Mouse (Mus musculus) kidney, postnatal 10 days (tissue): ENCODE measurements at regions not wholly inside any gene's neighbourhood (a gene's known extent, or its start where the extent isn't known, plus 50 kb on each side); places are given as distances from the start of the nearest gene placed in this dataset.

ENCODE experiments used
- DNase-seq: peaks from one replicate; pipeline ENCODE4 v3.0.0; 2021; ENCODE audit warnings: mixed read lengths

DNA sequence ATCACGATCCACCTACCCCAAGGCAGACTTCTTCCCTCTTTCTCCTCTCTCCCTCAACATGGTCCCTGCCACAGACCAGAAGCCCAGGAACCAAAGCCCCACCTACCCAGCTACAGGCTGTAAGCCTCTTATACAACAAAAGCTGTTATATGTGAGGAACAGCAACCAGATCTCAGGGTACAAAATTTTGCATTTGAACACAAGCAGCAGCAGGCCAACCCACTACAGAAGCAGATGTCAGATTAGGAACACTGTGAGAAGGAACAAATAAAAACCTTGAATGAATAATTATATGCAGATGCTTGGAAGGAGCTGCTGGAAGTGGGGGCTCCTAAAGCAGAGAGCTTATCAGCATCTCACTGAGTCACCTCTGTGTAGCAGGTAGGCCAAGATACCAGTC is 444.8 kb downstream of the Tox3 start:
- no peak for DNase-seq

- DNase-seq: no peak
These were observed 475.4 kb downstream of the Tox3 start for GRCm38 (mm10) chr8:89872768-89873167.

GRCm38 (mm10) chr8:89871966-89872365 is 476.2 kb downstream of the Tox3 start:
- DNase-seq: no peak

GRCm38 (mm10) chr8:89859813-89860212 is 488.3 kb downstream of the Tox3 start:
- no peak for DNase-seq

- DNase-seq: no peak
These were observed 489.3 kb downstream of the Tox3 start for GRCm38 (mm10) chr8:89858706-89859385.

DNA sequence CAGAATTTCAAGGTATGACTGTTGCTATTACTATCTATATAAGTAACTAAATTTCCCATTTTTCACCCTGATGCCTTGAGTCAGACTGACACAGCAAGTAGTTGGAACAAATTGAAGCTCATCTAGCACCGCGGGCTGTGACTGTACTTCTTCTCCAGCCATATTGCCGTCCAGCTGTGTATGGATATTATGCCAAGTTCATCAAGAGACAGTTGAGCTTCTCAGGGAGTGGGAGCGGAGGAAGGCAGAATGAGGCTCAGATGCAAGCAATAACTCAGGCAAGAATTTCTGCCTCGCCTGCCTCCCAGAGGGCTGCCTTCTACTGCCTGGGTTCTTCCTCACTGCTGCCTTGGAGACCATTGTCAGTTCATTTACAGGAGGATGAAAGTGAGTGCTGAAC is 492.6 kb downstream of the Tox3 start:
- DNase-seq: no peak

DNA sequence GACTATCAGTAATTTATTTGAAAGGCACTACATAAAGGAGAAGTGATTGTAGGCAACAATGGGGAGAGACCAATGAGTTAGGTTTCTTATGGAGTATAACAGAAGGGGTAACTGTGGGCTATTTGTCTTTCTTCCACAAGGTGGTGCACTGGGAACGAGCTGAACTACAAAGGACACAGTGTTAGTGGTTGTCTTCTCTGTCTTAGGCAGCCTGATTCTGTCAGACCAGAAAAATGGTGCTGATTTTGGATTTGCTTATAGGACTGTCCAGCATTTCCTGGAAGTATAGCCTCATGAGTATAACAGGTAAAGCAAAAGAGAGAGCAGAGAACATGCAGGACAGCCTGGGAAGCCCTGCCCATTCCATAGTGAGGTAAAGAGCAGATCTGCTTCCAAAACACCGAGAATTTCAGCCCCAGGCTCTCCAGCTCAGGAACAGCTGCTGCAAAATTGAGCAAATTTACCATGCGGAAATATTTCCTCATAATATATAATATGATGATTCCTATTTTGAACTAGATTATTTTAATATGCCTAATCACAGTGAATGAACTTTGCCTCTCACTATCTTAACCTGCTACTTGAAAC is 497.8 kb downstream of the Tox3 start:
- peak; percentile 62 for DNase-seq

- DNase-seq: peak; percentile 60
These were observed 498.5 kb downstream of the Tox3 start for GRCm38 (mm10) chr8:89849416-89850208.

- peak; percentile 8 for DNase-seq
These were observed 509.6 kb downstream of the Tox3 start for GRCm38 (mm10) chr8:89838494-89838893.

DNA sequence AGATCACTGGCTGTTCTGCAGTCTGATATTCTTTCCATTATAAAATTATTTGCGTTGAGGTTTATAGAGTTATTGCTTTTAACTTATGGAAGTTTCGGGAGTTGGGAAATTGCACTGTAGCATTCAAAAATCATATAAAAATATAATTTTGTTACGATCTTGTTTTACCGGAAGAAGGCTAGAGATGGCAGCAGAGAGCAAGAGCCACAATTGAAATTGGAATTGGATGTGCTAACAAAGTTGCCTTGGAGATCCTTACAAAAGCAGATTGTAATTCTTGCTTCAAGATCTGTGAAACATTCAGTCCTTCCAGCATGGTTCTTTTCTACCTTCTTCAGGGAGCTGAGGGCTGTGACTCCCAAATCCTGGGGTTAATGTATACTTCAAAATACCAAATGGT is 514.4 kb downstream of the Tox3 start:
- DNase-seq: no peak

- DNase-seq: no peak
These were observed 523.6 kb downstream of the Tox3 start for GRCm38 (mm10) chr8:89824586-89824985.

DNA sequence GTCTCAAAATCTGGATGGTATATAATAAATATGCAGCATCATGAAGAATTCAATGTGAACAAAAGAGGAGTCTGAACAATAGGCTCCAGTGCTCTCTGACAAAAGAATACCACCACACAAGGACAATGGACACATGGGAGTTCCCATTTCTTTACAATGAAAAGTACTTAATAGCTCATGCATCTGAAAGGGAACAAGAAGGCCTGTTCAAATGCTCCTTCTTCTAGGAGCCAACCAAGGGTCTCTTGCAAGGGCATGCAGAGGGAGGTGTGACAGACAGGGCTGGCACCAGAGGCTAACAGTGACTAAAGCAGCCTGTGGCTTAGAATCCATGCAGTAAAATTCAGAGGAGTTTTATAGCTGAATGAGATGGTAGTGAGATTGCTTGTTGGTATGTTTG is 524.5 kb downstream of the Tox3 start:
- no peak for DNase-seq

GRCm38 (mm10) chr8:89812036-89812711 is 536.0 kb downstream of the Tox3 start:
- no peak for DNase-seq

DNA sequence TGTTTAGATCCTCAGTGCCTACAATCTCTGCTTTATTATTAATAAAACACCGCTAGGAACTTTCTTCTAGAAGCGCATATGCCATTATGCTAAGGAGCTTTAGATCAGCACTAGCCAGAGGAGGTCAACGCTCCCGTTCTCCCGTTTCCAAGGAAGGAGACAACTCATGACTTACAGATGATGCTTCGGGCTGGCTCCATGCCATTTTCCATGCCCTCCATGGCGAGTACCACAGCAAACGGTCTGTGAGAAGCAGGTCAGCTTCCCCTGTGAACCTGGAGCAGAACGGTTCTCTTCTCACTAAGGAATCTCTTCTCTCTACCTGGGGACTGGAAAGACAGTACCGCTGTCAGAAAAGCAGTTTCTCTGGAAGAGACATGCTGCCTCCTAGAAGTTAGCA is 559.8 kb downstream of the Tox3 start:
- DNase-seq: peak; percentile 15

- DNase-seq: peak; percentile 19
These were observed 560.9 kb downstream of the Tox3 start for GRCm38 (mm10) chr8:89787050-89787905.

GRCm38 (mm10) chr8:89785011-89785410 is 563.1 kb downstream of the Tox3 start:
- peak; percentile 83 for DNase-seq

DNA sequence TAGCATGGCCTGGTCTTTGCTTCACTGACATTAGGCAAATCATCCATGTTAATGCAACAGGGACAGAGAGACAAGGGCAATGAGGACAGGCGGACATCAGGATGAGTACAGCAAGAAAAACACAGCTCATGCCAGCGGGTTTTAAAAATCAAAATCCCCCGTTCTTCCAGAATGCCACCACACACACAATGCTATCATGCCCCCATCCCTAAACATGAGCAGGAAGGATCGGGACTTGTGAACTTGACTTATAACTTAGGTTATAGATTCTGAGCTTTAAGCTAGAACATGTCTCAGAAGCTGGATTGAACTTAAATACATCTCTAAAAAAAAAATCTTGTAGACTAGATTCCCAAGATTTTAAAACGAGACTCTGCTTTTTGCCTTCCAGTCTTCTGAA is 564.8 kb downstream of the Tox3 start:
- no peak for DNase-seq

GRCm38 (mm10) chr8:89766387-89766786 is 581.8 kb downstream of the Tox3 start:
- peak; percentile 14 for DNase-seq

GRCm38 (mm10) chr8:89759531-89759930 is 588.6 kb downstream of the Tox3 start:
- DNase-seq: no peak

GRCm38 (mm10) chr8:89758695-89759094 is 589.4 kb downstream of the Tox3 start:
- DNase-seq: no peak

DNA sequence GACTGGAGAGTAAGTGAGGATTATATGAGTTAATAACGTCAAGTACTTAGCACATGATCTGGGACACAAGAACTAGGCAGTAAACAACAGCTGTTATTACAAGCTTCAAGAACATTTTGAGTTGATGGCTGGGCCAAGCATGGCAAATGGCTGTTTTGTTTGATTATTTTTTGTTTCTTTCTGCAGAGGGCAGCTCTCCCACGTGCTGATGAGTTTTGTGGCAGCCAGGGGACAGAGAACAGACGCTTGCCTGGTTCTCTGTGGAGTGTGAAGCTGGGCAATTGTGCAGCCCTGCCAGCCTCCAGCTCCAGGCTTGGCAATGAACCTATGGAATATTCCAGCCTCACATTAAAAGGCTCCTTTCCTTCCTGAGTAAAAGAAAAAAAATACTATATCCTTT is 592.2 kb downstream of the Tox3 start:
- DNase-seq: no peak

DNA sequence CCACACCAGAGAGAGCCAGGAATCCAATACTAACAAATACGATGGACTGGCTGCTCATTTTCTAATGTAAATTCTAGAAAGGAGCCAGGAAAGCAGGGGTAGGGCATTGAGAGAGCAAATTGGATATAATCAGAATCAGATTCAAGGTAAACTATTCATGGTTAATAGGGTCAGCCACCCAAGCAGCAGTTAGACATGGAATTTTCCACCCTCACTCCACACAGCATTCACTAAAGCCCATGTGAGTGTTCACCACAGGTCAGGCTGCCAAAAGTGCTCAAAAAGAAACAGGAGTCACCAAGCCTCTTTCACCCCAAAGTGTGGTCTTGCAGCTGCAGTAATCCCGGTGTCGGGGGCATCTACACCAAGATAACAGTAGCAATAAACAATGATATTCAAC is 596.9 kb downstream of the Tox3 start:
- DNase-seq: no peak

GRCm38 (mm10) chr8:89747726-89748125 is 600.4 kb downstream of the Tox3 start:
- no peak for DNase-seq
